Mouse (Mus musculus) neural tube, embryonic 12.5 days (tissue): ENCODE measurements around the gene Clec4b1. TPM values are rescaled to one million over a fixed set of nuclear protein-coding genes. Genes with fewer than 3 reads are reported as not detected.
"Not testable (repeated sequence)": the region's sequence is repeated elsewhere in the genome, so short reads cannot be mapped to it uniquely, and the experiment has no call there.

Source experiments
- ATAC-seq: fragments of 200-750 bp; cut with Nextera tagmentation; 2 replicates; pipeline ENCODE4 v1.8.0; 2017; ENCODE audit warnings: low read depth, mild to moderate bottlenecking, moderate TSS enrichment, moderate library complexity; ENCODE audit not compliant: low FRiP score
- H3K27ac ChIP-seq: fragments of 300-500 bp; sonication (generic); 2 replicates; pipeline ENCODE4 v1.5.1; 2016
- H3K27me3 ChIP-seq: fragments of 300-500 bp; sonication (generic); replicated peaks from 2 replicates; pipeline ENCODE4 v1.6.1; 2016; ENCODE audit warnings: mild to moderate bottlenecking
- H3K36me3 ChIP-seq: fragments of 300-500 bp; sonication (generic); 2 replicates; pipeline ENCODE4 v1.6.1; 2016; ENCODE audit warnings: mild to moderate bottlenecking
- H3K4me1 ChIP-seq: fragments of 300-500 bp; sonication (generic); 2 replicates; pipeline ENCODE4 v1.6.1; 2016
- H3K4me2 ChIP-seq: fragments of 300-500 bp; sonication (generic); replicated peaks from 2 replicates; pipeline ENCODE4 v1.6.1; 2016; ENCODE audit warnings: mild to moderate bottlenecking
- H3K4me3 ChIP-seq: fragments of 300-500 bp; sonication (generic); 2 replicates; pipeline ENCODE4 v1.5.1; 2016
- H3K9ac ChIP-seq: fragments of 300-500 bp; sonication (generic); 2 replicates; pipeline ENCODE4 v1.6.1; 2016; ENCODE audit warnings: mild to moderate bottlenecking
- H3K9me3 ChIP-seq: fragments of 300-500 bp; sonication (generic); 2 replicates; pipeline ENCODE4 v1.6.1; 2016; ENCODE audit warnings: mild to moderate bottlenecking
- WGBS: fragments of 180-500 bp; shearing (Covaris S2); methylation state at CpG from one replicate; pipeline ENCODE4 v1.1.7; 2016; 5-methylcytosine and 5-hydroxymethylcytosine counted together
- polyA plus RNA-seq: library from polyadenylated mRNA; unstranded; fragments of >200 nt; fragmentation: Nextera tagmentation; extraction: Ambion mirVana; gene quantifications from 2 replicates; pipeline ENCODE4 v1.2.1, GENCODE M21; 2016

Clec4b1 gene
- polyA plus RNA-seq: not detected in 2 replicates

DNA sequence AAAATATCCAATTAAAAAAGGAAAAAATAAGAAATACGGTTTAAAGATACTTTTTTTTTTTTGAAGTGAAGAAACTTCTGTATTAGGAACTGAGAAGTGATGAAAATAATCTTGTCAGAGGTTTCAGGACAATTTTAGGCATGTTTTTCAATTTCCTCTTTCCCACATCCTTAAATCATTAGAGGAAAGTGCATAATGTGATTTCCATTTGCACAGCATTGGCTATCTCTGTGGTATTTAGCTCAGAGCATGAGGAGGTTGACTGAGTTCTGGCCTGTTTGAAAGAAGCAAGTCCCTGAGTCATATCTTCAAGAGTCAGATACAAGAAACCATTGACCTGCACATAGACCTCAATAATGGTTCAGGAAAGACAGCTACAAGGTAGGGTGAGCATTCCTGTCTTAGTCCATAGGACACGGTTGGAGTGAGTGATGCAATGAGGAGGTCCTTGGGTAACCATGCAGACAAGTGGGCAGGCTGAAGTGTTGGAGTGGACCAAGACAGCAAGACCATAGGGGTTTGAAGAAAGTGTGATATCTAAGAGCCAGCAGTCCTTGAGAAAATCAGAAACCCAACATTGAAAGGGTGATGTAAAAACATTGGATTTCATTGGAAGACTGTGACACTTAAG is at the start of gene Clec4b1:
Gene Clec4b1 (plus strand): TSS at position 221 of the 631 bp plus-strand sequence.
- no peak within 1 kb of the TSS for H3K9ac ChIP-seq
- H3K9me3 ChIP-seq: peaks cover 6% of the 10 kb centered on the region; the same call in 1 of the 2 replicates
- no peak within 1 kb of the TSS for H3K4me3 ChIP-seq
- H3K36me3 ChIP-seq: no peaks in the 10 kb centered on the region
- no peak for ATAC-seq
- H3K4me2 ChIP-seq: no peak within 1 kb of the TSS
- no peaks in the 10 kb centered on the region for H3K4me1 ChIP-seq
- H3K27ac ChIP-seq: no peak within 1 kb of the TSS
- no peaks in the 10 kb centered on the region for H3K27me3 ChIP-seq
- 79% methylated on average over 2 of the region's 2 CpGs for WGBS

DNA sequence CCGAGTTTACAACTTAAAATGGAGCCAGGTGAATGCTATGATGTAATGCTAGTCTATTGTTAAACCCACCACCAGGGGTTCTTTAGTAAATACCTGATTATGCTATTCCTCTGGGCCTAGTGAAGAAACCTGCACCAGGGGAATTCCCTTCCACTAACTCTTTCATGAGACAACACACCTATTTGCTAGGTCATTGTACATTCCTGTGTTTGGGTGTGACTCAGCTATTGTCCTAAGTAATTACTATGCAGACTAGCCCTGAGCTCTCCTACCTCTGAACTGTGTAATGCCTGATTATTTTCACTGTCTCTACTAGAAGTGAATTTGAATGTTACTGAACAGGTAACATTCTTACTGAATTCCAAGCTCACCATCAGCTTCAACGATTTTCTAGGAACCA is 45.1 kb upstream of the Clec4b1 start:
- WGBS: 79% methylated on average over 2 of the region's 2 CpGs
- H3K4me1 ChIP-seq, H3K4me2 ChIP-seq, ATAC-seq, H3K27me3 ChIP-seq, H3K9ac ChIP-seq, H3K4me3 ChIP-seq, H3K27ac ChIP-seq, H3K36me3 ChIP-seq, H3K9me3 ChIP-seq: not testable (repeated sequence)

DNA sequence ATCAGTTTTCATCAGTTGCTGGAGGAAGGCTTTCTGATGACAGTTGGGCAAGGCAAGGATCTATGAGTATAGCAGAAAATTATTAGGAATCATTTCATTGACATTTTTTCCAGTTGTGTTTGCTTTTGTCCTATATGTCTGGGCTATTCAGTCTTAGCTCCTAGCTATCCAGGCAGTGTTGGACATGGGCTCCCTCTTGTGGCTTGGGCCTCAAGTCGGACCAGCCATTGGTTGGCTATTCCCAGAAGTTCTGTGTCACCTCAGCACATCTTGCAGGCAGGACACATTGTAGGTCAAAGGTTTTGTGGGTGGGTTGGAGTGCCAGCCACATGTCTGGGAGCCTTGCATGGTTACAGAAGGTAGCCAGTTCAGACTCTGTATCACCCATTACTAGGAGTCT is 44.2 kb upstream of the Clec4b1 start:
- Histone ChIP-seq H3K27me3 (no peaks in the 10 kb centered on the region), H3K36me3 (no peaks in the 10 kb centered on the region), H3K4me1 (no peaks in the 10 kb centered on the region), H3K9me3 (no peaks in the 10 kb centered on the region), H3K9ac (no peak overlapping the region), H3K4me2 (no peak overlapping the region), H3K4me3 (no peak overlapping the region), H3K27ac (no peak overlapping the region)
- no peak for ATAC-seq
- WGBS: 68% methylated on average over 1 of the region's 1 CpGs

GRCm38 (mm10) chr6:123095125-123095843 is 45.5 kb downstream of the Clec4b1 start:
- Histone ChIP-seq H3K4me2 (no peak overlapping the region), H3K9ac (no peak overlapping the region), H3K27ac (no peak overlapping the region), H3K4me3 (no peak overlapping the region), H3K36me3 (no peaks in the 10 kb centered on the region), H3K27me3 (no peaks in the 10 kb centered on the region), H3K9me3 (no peaks in the 10 kb centered on the region), H3K4me1 (no peaks in the 10 kb centered on the region)
- ATAC-seq: no peak
- 91% methylated on average over 4 of the region's 4 CpGs for WGBS

- not testable (repeated sequence) for H3K27ac ChIP-seq, H3K4me2 ChIP-seq, H3K9ac ChIP-seq, ATAC-seq, H3K4me3 ChIP-seq, H3K4me1 ChIP-seq, H3K9me3 ChIP-seq, H3K36me3 ChIP-seq, H3K27me3 ChIP-seq
- WGBS: 69% methylated on average over 1 of the region's 1 CpGs
These were observed 56.4 kb downstream of the Clec4b1 start, which contains the start of gene Clec4a2 for GRCm38 (mm10) chr6:123106128-123106527. Gene Clec4a2 (plus strand): TSS chr6:123106428.

Other genes starting within 250 kb of the Clec4b1 start
- gene Slc2a3, start 248.3 kb upstream of the Clec4b1 start, polyA plus RNA-seq: 22.6 and 26.1 TPM in 2 replicates
- 5.5 TPM in 2 replicates for gene Foxj2, start 230.0 kb upstream of the Clec4b1 start, polyA plus RNA-seq
- gene C3ar1, start 193.8 kb upstream of the Clec4b1 start, polyA plus RNA-seq: 1.7 and 2.1 TPM in 2 replicates
- 90.9 and 100 TPM in 2 replicates for gene Necap1, start 175.5 kb upstream of the Clec4b1 start, polyA plus RNA-seq
- gene Clec4a1, start 128.1 kb upstream of the Clec4b1 start, polyA plus RNA-seq: 0.52 and 0.75 TPM in 2 replicates
- gene Clec4a3, start 97.4 kb upstream of the Clec4b1 start, polyA plus RNA-seq: 0.34 and 0.44 TPM in 2 replicates
- not detected in 2 replicates for gene Clec4a4, start 59.6 kb upstream of the Clec4b1 start, polyA plus RNA-seq
- gene Clec4a2, start 56.5 kb downstream of the Clec4b1 start, polyA plus RNA-seq: 0.79 and 1.2 TPM in 2 replicates
- gene Clec4b2, start 122.9 kb downstream of the Clec4b1 start, polyA plus RNA-seq: not detected in 2 replicates
- 0.28 and 0.66 TPM in 2 replicates for gene Clec4n, start 179.9 kb downstream of the Clec4b1 start, polyA plus RNA-seq
- not detected in 2 replicates for gene Clec4d, start 212.1 kb downstream of the Clec4b1 start, polyA plus RNA-seq
- not detected in 2 replicates for gene Clec4e, start 239.9 kb downstream of the Clec4b1 start, polyA plus RNA-seq